Mouse (Mus musculus): ENCODE measurements around the gene Herc6.

DNA sequence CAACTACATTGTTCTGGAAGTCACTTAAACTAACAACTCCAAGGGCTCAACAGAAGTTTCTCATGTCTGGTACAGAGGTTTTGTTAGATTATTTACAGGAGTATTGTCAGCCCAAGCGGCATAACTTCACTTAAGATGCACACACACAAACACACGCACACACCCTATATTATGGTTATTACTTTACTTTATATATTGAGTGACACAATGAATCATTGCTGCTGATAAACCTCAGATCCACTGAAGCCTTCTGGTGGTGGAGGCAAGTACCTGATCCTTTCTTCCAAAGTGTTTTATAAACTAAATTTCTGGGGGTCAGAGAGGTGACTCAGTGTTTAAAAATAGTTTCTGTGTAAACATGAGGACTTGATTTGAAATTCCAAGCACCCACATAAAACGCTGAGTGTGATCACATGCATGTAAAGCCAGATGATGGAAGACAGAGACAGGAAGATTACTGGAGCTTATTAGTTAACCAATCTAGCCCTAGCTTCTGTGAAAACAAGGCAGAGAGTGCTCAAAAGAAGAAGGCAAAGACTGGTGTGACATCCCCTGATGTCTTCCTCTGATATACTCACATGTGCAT, 29.5 kb upstream of the Herc6 start:
- TF ChIP-seq MAFK (IDR thresholded peaks at IDR 0.05; ENCODE audit: borderline replicate concordance, low read depth, low read length): no peak
- TF ChIP-seq CTCF (IDR thresholded peaks at IDR 0.05 in 2 of 3, conservative IDR thresholded peaks at IDR 0.05 in 1 of 3; ENCODE audit: control insufficient read depth in 1 of 3, insufficient read depth in 1 of 3, low read depth in 2 of 3, low read length in 3 of 3, poor library complexity in 1 of 3, severe bottlenecking in 1 of 3): no peak
- TF ChIP-seq MAZ (IDR thresholded peaks at IDR 0.05; ENCODE audit: low read depth, low read length): no peak
- TF ChIP-seq GABPA (IDR thresholded peaks at IDR 0.05; ENCODE audit: low read depth, low read length): no peak
- no peak for TF ChIP-seq MEF2A (IDR thresholded peaks at IDR 0.05; ENCODE audit: extremely low read depth, insufficient replicate concordance, low read depth, low read length, poor library complexity, severe bottlenecking)
- TF ChIP-seq USF1 (IDR thresholded peaks at IDR 0.05; ENCODE audit: low read depth, low read length): no peak
- no peak for TF ChIP-seq RAD21 (IDR thresholded peaks at IDR 0.05; ENCODE audit: low read depth, low read length)
- no peak for TF ChIP-seq POLR2AphosphoS2 (IDR thresholded peaks at IDR 0.05; ENCODE audit: low read length)
- no peak for TF ChIP-seq POLR2A (IDR thresholded peaks at IDR 0.05; ENCODE audit: control insufficient read depth in 1 of 2, insufficient read depth in 1 of 2, low read depth in 1 of 2, low read length in 2 of 2, poor library complexity in 1 of 2)
- TF ChIP-seq ZNF384 (IDR thresholded peaks at IDR 0.05; ENCODE audit: low read depth, low read length): no peak
- no peak for TF ChIP-seq GATA1 (IDR thresholded peaks at IDR 0.05; ENCODE audit: low read depth, low read length)
- no peak for TF ChIP-seq ZC3H11A (IDR thresholded peaks at IDR 0.05; ENCODE audit: low read depth, low read length)

Measured in MEL (cell line).